Mouse (Mus musculus): ENCODE data around the gene Bcar3. TPM values are rescaled to one million over a fixed set of nuclear protein-coding genes. Genes with fewer than 3 reads are reported as not detected.

The Bcar3 gene
- total and polyA plus RNA-seq, 2 experiments from 2014 or later: 7.3 to 11.4 TPM

GRCm38 (mm10) chr3:122499647-122500046 lies 205.7 kb downstream of the Bcar3 start:
- Histone ChIP-seq H3K36me3 (ENCODE audit: insufficient read depth) (no peaks in the 10 kb centered on the region), H3K9me3 (ENCODE audit: low read length) (no peaks in the 10 kb centered on the region), H3K27me3 (ENCODE audit: insufficient read depth, low read length) (no peaks in the 10 kb centered on the region), H3K4me2 (ENCODE audit: low read depth) (no peak overlapping the region), H3K9ac (no peak overlapping the region), H3K4me3 (ENCODE audit: low read depth, low read length) (no peak overlapping the region), H3K4me1 (ENCODE audit: insufficient read depth) (0 out of 2 replicates have a peak, but pooled peaks cover 4% of the 10 kb centered on the region), H3K27ac (ENCODE audit: low read depth, low read length) (0 out of 2 replicates have a peak overlapping the region, but pooled peaks have one; percentile 21)
- ATAC-seq (no peak), DNase-seq (no peak)
- TF ChIP-seq CTCF (IDR thresholded peaks at IDR 0.05; ENCODE audit: low read depth): no peak
- 71% methylated on average over 6 of the region's 6 CpGs for WGBS

GRCm38 (mm10) chr3:122500929-122501328 lies 207.0 kb downstream of the Bcar3 start:
- H3K9ac ChIP-seq: no peak overlapping the region
- DNase-seq: no peak
- no peak overlapping the region for H3K27ac ChIP-seq (ENCODE audit: low read depth, low read length)
- no peaks in the 10 kb centered on the region for H3K27me3 ChIP-seq (ENCODE audit: insufficient read depth, low read length)
- WGBS: 79% methylated on average over 9 of the region's 9 CpGs
- H3K4me2 ChIP-seq (ENCODE audit: low read depth): no peak overlapping the region
- H3K9me3 ChIP-seq (ENCODE audit: low read length): no peaks in the 10 kb centered on the region
- no peak for TF ChIP-seq CTCF (IDR thresholded peaks at IDR 0.05; ENCODE audit: low read depth)
- H3K36me3 ChIP-seq (ENCODE audit: insufficient read depth): no peaks in the 10 kb centered on the region
- peaks cover 7% of the 10 kb centered on the region; the same call in 1 of the 2 replicates for H3K4me1 ChIP-seq (ENCODE audit: insufficient read depth)
- ATAC-seq: no peak
- no peak overlapping the region for H3K4me3 ChIP-seq (ENCODE audit: low read depth, low read length)

- peaks cover 14% of the 10 kb centered on the region for H3K4me1 ChIP-seq (ENCODE audit: insufficient read depth)
- ATAC-seq (peak; percentile 84), DNase-seq (peak; percentile 69)
- no peak for TF ChIP-seq CTCF (IDR thresholded peaks at IDR 0.05; ENCODE audit: low read depth)
- no peak overlapping the region for H3K4me3 ChIP-seq (ENCODE audit: low read depth, low read length)
- WGBS: 47% methylated on average over 10 of the region's 10 CpGs
- H3K27me3 ChIP-seq (ENCODE audit: insufficient read depth, low read length): no peaks in the 10 kb centered on the region
- peak overlapping the region; percentile 10; the same call in 1 of the 2 replicates for H3K4me2 ChIP-seq (ENCODE audit: low read depth)
- peak overlapping the region; percentile 71 for H3K27ac ChIP-seq (ENCODE audit: low read depth, low read length)
- H3K36me3 ChIP-seq (ENCODE audit: insufficient read depth): no peaks in the 10 kb centered on the region
- no peaks in the 10 kb centered on the region for H3K9me3 ChIP-seq (ENCODE audit: low read length)
- H3K9ac ChIP-seq: no peak overlapping the region
Measured at GRCm38 (mm10) chr3:122506343-122506916, 212.5 kb downstream of the Bcar3 start.

- no peak for TF ChIP-seq CTCF (IDR thresholded peaks at IDR 0.05; ENCODE audit: low read depth)
- H3K36me3 ChIP-seq (ENCODE audit: insufficient read depth): no peaks in the 10 kb centered on the region
- H3K4me2 ChIP-seq (ENCODE audit: low read depth): no peak overlapping the region
- 98% methylated on average over 14 of the region's 14 CpGs for WGBS
- no peaks in the 10 kb centered on the region for H3K27me3 ChIP-seq (ENCODE audit: insufficient read depth, low read length)
- H3K4me1 ChIP-seq (ENCODE audit: insufficient read depth): peaks cover 14% of the 10 kb centered on the region
- H3K27ac ChIP-seq (ENCODE audit: low read depth, low read length): no peak overlapping the region
- H3K4me3 ChIP-seq (ENCODE audit: low read depth, low read length): no peak overlapping the region
- DNase-seq (no peak), ATAC-seq (no peak)
- H3K9ac ChIP-seq: no peak overlapping the region
- no peaks in the 10 kb centered on the region for H3K9me3 ChIP-seq (ENCODE audit: low read length)
Measured at GRCm38 (mm10) chr3:122507826-122508225, 213.9 kb downstream of the Bcar3 start.

- H3K27ac ChIP-seq (ENCODE audit: low read depth, low read length): no peak overlapping the region; the same call in 1 of the 2 replicates
- H3K36me3 ChIP-seq (ENCODE audit: insufficient read depth): no peaks in the 10 kb centered on the region
- no peak overlapping the region for H3K4me2 ChIP-seq (ENCODE audit: low read depth)
- WGBS: 32% methylated on average over 5 of the region's 5 CpGs
- no peak overlapping the region for H3K9ac ChIP-seq
- peaks cover 14% of the 10 kb centered on the region for H3K4me1 ChIP-seq (ENCODE audit: insufficient read depth)
- ATAC-seq (peak; percentile 23; the same call in 1 of the 2 replicates), DNase-seq (peak; percentile 40)
- TF ChIP-seq CTCF (IDR thresholded peaks at IDR 0.05; ENCODE audit: low read depth): peak; percentile 73
- H3K27me3 ChIP-seq (ENCODE audit: insufficient read depth, low read length): no peaks in the 10 kb centered on the region
- H3K9me3 ChIP-seq (ENCODE audit: low read length): no peaks in the 10 kb centered on the region
- H3K4me3 ChIP-seq (ENCODE audit: low read depth, low read length): no peak overlapping the region
Measured at GRCm38 (mm10) chr3:122509084-122509483, 215.1 kb downstream of the Bcar3 start.

GRCm38 (mm10) chr3:122509534-122510239 lies 215.8 kb downstream of the Bcar3 start:
- Histone ChIP-seq H3K4me1 (ENCODE audit: insufficient read depth) (peaks cover 14% of the 10 kb centered on the region), H3K9me3 (ENCODE audit: low read length) (no peaks in the 10 kb centered on the region), H3K4me2 (ENCODE audit: low read depth) (no peak overlapping the region), H3K4me3 (ENCODE audit: low read depth, low read length) (no peak overlapping the region), H3K9ac (no peak overlapping the region), H3K36me3 (ENCODE audit: insufficient read depth) (no peaks in the 10 kb centered on the region), H3K27ac (ENCODE audit: low read depth, low read length) (no peak overlapping the region; the same call in 1 of the 2 replicates), H3K27me3 (ENCODE audit: insufficient read depth, low read length) (no peaks in the 10 kb centered on the region)
- no peak for DNase-seq
- no peak for ATAC-seq
- WGBS: 78% methylated on average over 11 of the region's 11 CpGs
- no peak for TF ChIP-seq CTCF (IDR thresholded peaks at IDR 0.05; ENCODE audit: low read depth)

GRCm38 (mm10) chr3:122510240-122510750 lies 216.4 kb downstream of the Bcar3 start:
- Histone ChIP-seq H3K27me3 (ENCODE audit: insufficient read depth, low read length) (no peaks in the 10 kb centered on the region), H3K4me2 (ENCODE audit: low read depth) (no peak overlapping the region), H3K9me3 (ENCODE audit: low read length) (no peaks in the 10 kb centered on the region), H3K9ac (no peak overlapping the region), H3K27ac (ENCODE audit: low read depth, low read length) (no peak overlapping the region), H3K36me3 (ENCODE audit: insufficient read depth) (no peaks in the 10 kb centered on the region), H3K4me3 (ENCODE audit: low read depth, low read length) (no peak overlapping the region), H3K4me1 (ENCODE audit: insufficient read depth) (peaks cover 14% of the 10 kb centered on the region)
- no peak for ATAC-seq
- no peak for TF ChIP-seq CTCF (IDR thresholded peaks at IDR 0.05; ENCODE audit: low read depth)
- 93% methylated on average over 14 of the region's 14 CpGs for WGBS
- DNase-seq: no peak
